Mouse (Mus musculus) kidney, postnatal 0 days (tissue): ENCODE measurements around the gene Cpsf3. TPM values are rescaled to one million over a fixed set of nuclear protein-coding genes. Genes with fewer than 3 reads are reported as not detected.

Experiments
- ATAC-seq: fragments of 200-750 bp; cut with Nextera tagmentation; replicated peaks from 2 replicates; pipeline ENCODE4 v1.8.0; 2017; ENCODE audit warnings: low read depth, moderate number of reproducible peaks, moderate TSS enrichment, moderate library complexity; ENCODE audit not compliant: low FRiP score
- DNase-seq: peaks from one replicate; pipeline ENCODE4 v3.0.0-alpha.2; 2016; ENCODE audit warnings: low spot score
- H3K27ac ChIP-seq: fragments of 300-500 bp; sonication (generic); 2 replicates; pipeline ENCODE4 v1.5.1; 2014; ENCODE audit warnings: mild to moderate bottlenecking
- H3K27me3 ChIP-seq: fragments of 300-500 bp; sonication (generic); 2 replicates; pipeline ENCODE4 v1.6.1; 2014; ENCODE audit warnings: low read length, mixed read lengths; ENCODE audit not compliant: insufficient read depth
- H3K36me3 ChIP-seq: fragments of 300-500 bp; sonication (generic); 2 replicates; pipeline ENCODE4 v1.6.1; 2014; ENCODE audit warnings: low read length, mixed read lengths; ENCODE audit not compliant: insufficient read depth
- H3K4me1 ChIP-seq: fragments of 300-500 bp; sonication (generic); replicated peaks from 2 replicates; pipeline ENCODE4 v1.6.1; 2014; ENCODE audit warnings: antibody characterized with exemption, low read length, mixed read lengths; ENCODE audit not compliant: insufficient read depth
- H3K4me2 ChIP-seq: fragments of 300-500 bp; sonication (generic); 2 replicates; pipeline ENCODE4 v1.6.1; 2014; ENCODE audit warnings: mild to moderate bottlenecking, low read length, moderate library complexity, mixed read lengths
- H3K4me3 ChIP-seq: fragments of 300-500 bp; sonication (generic); replicated peaks from 2 replicates; pipeline ENCODE4 v1.5.1; 2014; ENCODE audit warnings: low read depth, low read length
- H3K9ac ChIP-seq: fragments of 300-500 bp; sonication (generic); 2 replicates; pipeline ENCODE4 v1.6.1; 2014; ENCODE audit warnings: low read depth, low read length
- H3K9me3 ChIP-seq: fragments of 300-500 bp; sonication (generic); replicated peaks from 2 replicates; pipeline ENCODE4 v1.6.1; 2016; ENCODE audit warnings: low read length, inconsistent platforms, mixed read lengths
- CTCF ChIP-seq: IDR thresholded peaks from 2 replicates; pipeline ENCODE4 v1.5.1; 2016; ENCODE audit warnings: antibody characterized with exemption, low read depth, mild to moderate bottlenecking, moderate library complexity
- WGBS: fragments of 180-500 bp; shearing (Covaris S2); extraction: QIAGEN DNeasy Blood & Tissue Kit; methylation state at CpG from one replicate; pipeline ENCODE4 v1.1.7; 2014; 5-methylcytosine and 5-hydroxymethylcytosine counted together
- polyA plus RNA-seq: library from polyadenylated mRNA; unstranded; fragments of >200 nt; fragmentation: Nextera tagmentation; extraction: Ambion mirVana; gene quantifications from 2 replicates; pipeline ENCODE4 v1.2.1, GENCODE M21; 2015

Cpsf3 gene
- polyA plus RNA-seq, 1 experiment from 2014 or later = 81.0 TPM

GRCm38 (mm10) chr12:21268083-21268616 lies 17.0 kb upstream of the Cpsf3 start:
- H3K9me3 ChIP-seq = no peaks in the 10 kb centered on the region
- no peak for TF ChIP-seq CTCF
- 92% methylated on average over 8 of the region's 8 CpGs for WGBS
- no peak overlapping the region for H3K27ac ChIP-seq
- H3K4me3 ChIP-seq = no peak overlapping the region
- H3K9ac ChIP-seq = no peak overlapping the region
- no peaks in the 10 kb centered on the region for H3K4me1 ChIP-seq
- DNase-seq = no peak
- no peak overlapping the region for H3K4me2 ChIP-seq
- no peaks in the 10 kb centered on the region for H3K27me3 ChIP-seq
- H3K36me3 ChIP-seq = peaks cover 40% of the 10 kb centered on the region
- ATAC-seq = no peak

- Histone ChIP-seq H3K4me2 (no peak overlapping the region), H3K36me3 (peaks cover 29% of the 10 kb centered on the region), H3K9ac (no peak overlapping the region), H3K27me3 (no peaks in the 10 kb centered on the region), H3K27ac (no peak overlapping the region), H3K4me3 (no peak overlapping the region), H3K9me3 (no peaks in the 10 kb centered on the region), H3K4me1 (no peaks in the 10 kb centered on the region)
- TF ChIP-seq CTCF = no peak
- 79% methylated on average over 7 of the region's 7 CpGs for WGBS
- ATAC-seq (no peak), DNase-seq (no peak)
Measured at GRCm38 (mm10) chr12:21274446-21274845, 10.7 kb upstream of the Cpsf3 start.

GRCm38 (mm10) chr12:21277352-21277864 lies 7.8 kb upstream of the Cpsf3 start:
- WGBS = 76% methylated on average over 1 of the region's 1 CpGs
- Histone ChIP-seq H3K4me3 (no peak overlapping the region), H3K27me3 (no peaks in the 10 kb centered on the region), H3K36me3 (peaks cover 5% of the 10 kb centered on the region; the same call in 1 of the 2 replicates), H3K4me1 (no peaks in the 10 kb centered on the region), H3K4me2 (no peak overlapping the region), H3K27ac (no peak overlapping the region), H3K9ac (no peak overlapping the region), H3K9me3 (no peaks in the 10 kb centered on the region)
- no peak for ATAC-seq
- TF ChIP-seq CTCF = no peak
- no peak for DNase-seq

- under 1% methylated on average over 47 of the region's 47 CpGs for WGBS
- Histone ChIP-seq H3K27ac (peak overlapping the region; percentile 78), H3K9me3 (no peaks in the 10 kb centered on the region), H3K4me1 (peaks cover 11% of the 10 kb centered on the region), H3K27me3 (no peaks in the 10 kb centered on the region), H3K4me2 (peak overlapping the region; percentile 73), H3K4me3 (peak overlapping the region; percentile 75), H3K36me3 (no peaks in the 10 kb centered on the region), H3K9ac (peak overlapping the region; percentile 90)
- peak; percentile 85; the same call in 1 of the 2 replicates for ATAC-seq
- no peak for TF ChIP-seq CTCF
- peak; percentile 77 for DNase-seq
Measured at GRCm38 (mm10) chr12:21285508-21286242, 484 bp downstream of the Cpsf3 start.

GRCm38 (mm10) chr12:21286243-21286622 lies 1.0 kb downstream of the Cpsf3 start, which contains the start of gene Itgb1bp1:
TSS of gene Itgb1bp1 (minus strand) at chr12:21286284.
- under 1% methylated on average over 28 of the region's 28 CpGs for WGBS
- Histone ChIP-seq H3K9me3 (no peaks in the 10 kb centered on the region), H3K4me2 (peak within 1 kb of the TSS; percentile 73), H3K9ac (peak within 1 kb of the TSS; percentile 90), H3K27me3 (no peaks in the 10 kb centered on the region), H3K4me1 (peaks cover 11% of the 10 kb centered on the region), H3K4me3 (peak within 1 kb of the TSS; percentile 75), H3K36me3 (peaks cover under 1% of the 10 kb centered on the region; the same call in 1 of the 2 replicates), H3K27ac (peak within 1 kb of the TSS; percentile 90)
- ATAC-seq (peak; percentile 96), DNase-seq (peak; percentile 99)
- TF ChIP-seq CTCF = no peak

- Histone ChIP-seq H3K9me3 (no peaks in the 10 kb centered on the region), H3K27ac (peak overlapping the region; percentile 90), H3K4me3 (peak overlapping the region; percentile 75), H3K4me2 (peak overlapping the region; percentile 63), H3K9ac (peak overlapping the region; percentile 90), H3K27me3 (no peaks in the 10 kb centered on the region), H3K36me3 (peaks cover 7% of the 10 kb centered on the region; the same call in 1 of the 2 replicates), H3K4me1 (peaks cover 11% of the 10 kb centered on the region)
- no peak for ATAC-seq
- no peak for TF ChIP-seq CTCF
- 28% methylated on average over 18 of the region's 18 CpGs for WGBS
- DNase-seq = peak; percentile 38
Measured at GRCm38 (mm10) chr12:21286712-21287650, 1.8 kb downstream of the Cpsf3 start.
